ENCODE assay signal across 29 mouse cellular contexts in the genomic region with DNA sequence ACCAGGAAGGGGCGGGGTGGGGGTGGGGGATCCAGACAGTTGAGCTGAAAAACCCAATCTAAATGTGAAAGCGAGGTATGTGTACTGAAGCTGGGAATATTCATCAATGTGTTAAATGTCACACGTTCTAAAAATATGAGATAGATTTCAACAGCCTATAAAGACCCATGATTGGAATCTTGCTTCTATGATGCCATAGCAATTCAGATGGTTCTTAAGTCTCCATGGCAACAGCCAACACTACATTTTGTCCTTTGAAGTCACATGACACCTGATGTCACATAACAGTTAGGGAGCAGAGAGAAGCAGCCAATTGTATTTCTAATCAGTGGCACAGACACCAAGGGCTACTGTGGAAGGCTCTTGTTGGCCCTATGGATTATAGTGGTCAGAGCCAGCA.
A peak's percentile ranks its signal among the peaks of the same experiment; 100 is the strongest.
DNase-seq lines count a peak whose midpoint lies in the region; ATAC-seq lines count a peak whose summit lies in the region.
"Had no signal": no experiment of that assay in that cellular context is flagged by ENCODE, and none has a peak within 500 bp of the region (broad histone marks: within the 10 kb centered on the region; RNA-seq: fewer than 3 reads in every experiment).

No protein-coding gene starts in this region.

- no peaks in the 10 kb centered on the region for H3K27me3 ChIP-seq in forebrain, embryonic 13.5 days
- no peaks in the 10 kb centered on the region for H3K27me3 ChIP-seq in forebrain, embryonic 10.5 days (ENCODE audit: poor library complexity, severe bottlenecking)
- no peaks in the 10 kb centered on the region for H3K27me3 ChIP-seq in hindbrain, embryonic 15.5 days
- H3K27me3 ChIP-seq in hindbrain, embryonic 13.5 days: no peaks in the 10 kb centered on the region
- H3K27me3 ChIP-seq in midbrain, embryonic 13.5 days: no peaks in the 10 kb centered on the region
- H3K27me3 ChIP-seq: CH12.LX; heart, embryonic 13.5 days; limb, embryonic 15.5 days; liver, embryonic 13.5 days; neural tube, embryonic 12.5 days had no signal

- H3K27ac ChIP-seq in forebrain, embryonic 13.5 days: no peak overlapping the region
- H3K27ac ChIP-seq in forebrain, embryonic 10.5 days: no peak overlapping the region
- no peak overlapping the region for H3K27ac ChIP-seq in hindbrain, embryonic 15.5 days (replicated peaks)
- H3K27ac ChIP-seq in hindbrain, embryonic 13.5 days: no peak overlapping the region
- no peak overlapping the region for H3K27ac ChIP-seq in midbrain, embryonic 13.5 days
- H3K27ac ChIP-seq: gastrocnemius, adult 2 months; heart, embryonic 13.5 days; hindbrain, embryonic 10.5 days; limb, embryonic 10.5 days; limb, embryonic 15.5 days; liver, embryonic 13.5 days; macrophage; neural tube, embryonic 12.5 days had no signal

- ATAC-seq in forebrain, embryonic 13.5 days: peak; percentile 55; the same call in 1 of the 2 replicates
- ATAC-seq in hindbrain, embryonic 15.5 days (ENCODE audit: low FRiP score, low read depth): 0 out of 2 replicates have a peak, but pooled peaks have one; percentile 23
- no peak for ATAC-seq in hindbrain, embryonic 13.5 days (ENCODE audit: low FRiP score)
- ATAC-seq in midbrain, embryonic 13.5 days: peak; percentile 66; the same call in 1 of the 2 replicates
- no peak for ATAC-seq in monocyte, adult 5-6 weeks (replicated peaks; ENCODE audit: insufficient number of reproducible peaks, low FRiP score, low TSS enrichment, poor library complexity, severe bottlenecking)

- WGBS in forebrain, embryonic 13.5 days: 86% methylated on average over 3 of the region's 3 CpGs
- 88% methylated on average over 3 of the region's 3 CpGs for WGBS in forebrain, embryonic 10.5 days
- 70% methylated on average over 3 of the region's 3 CpGs for WGBS in hindbrain, embryonic 15.5 days
- 73% methylated on average over 3 of the region's 3 CpGs for WGBS in hindbrain, embryonic 13.5 days
- 78% methylated on average over 3 of the region's 3 CpGs for WGBS in midbrain, embryonic 13.5 days

- H3K4me3 ChIP-seq in forebrain, embryonic 13.5 days: no peak overlapping the region
- no peak overlapping the region for H3K4me3 ChIP-seq in forebrain, embryonic 10.5 days
- no peak overlapping the region for H3K4me3 ChIP-seq in hindbrain, embryonic 15.5 days
- H3K4me3 ChIP-seq in hindbrain, embryonic 13.5 days: no peak overlapping the region
- H3K4me3 ChIP-seq in midbrain, embryonic 13.5 days (replicated peaks): no peak overlapping the region
- H3K4me3 ChIP-seq: erythroblast, embryonic 14.5 days; gastrocnemius, adult 2 months; heart, embryonic 13.5 days; hindbrain, embryonic 10.5 days; limb, embryonic 10.5 days; limb, embryonic 15.5 days; liver, embryonic 13.5 days; myocyte; neural tube, embryonic 12.5 days had no signal

- H3K4me2 ChIP-seq in forebrain, embryonic 13.5 days: no peak overlapping the region
- no peak overlapping the region for H3K4me2 ChIP-seq in hindbrain, embryonic 15.5 days
- no peak overlapping the region for H3K4me2 ChIP-seq in hindbrain, embryonic 13.5 days
- H3K4me2 ChIP-seq in midbrain, embryonic 13.5 days (replicated peaks): no peak overlapping the region
- H3K4me2 ChIP-seq: heart, embryonic 13.5 days; limb, embryonic 15.5 days; liver, embryonic 13.5 days; neural tube, embryonic 12.5 days had no signal

- peaks cover 19% of the 10 kb centered on the region for H3K4me1 ChIP-seq in forebrain, embryonic 13.5 days
- peaks cover 20% of the 10 kb centered on the region for H3K4me1 ChIP-seq in forebrain, embryonic 10.5 days
- peaks cover 9% of the 10 kb centered on the region for H3K4me1 ChIP-seq in hindbrain, embryonic 15.5 days (replicated peaks)
- peaks cover 13% of the 10 kb centered on the region for H3K4me1 ChIP-seq in hindbrain, embryonic 13.5 days (replicated peaks)
- H3K4me1 ChIP-seq in midbrain, embryonic 13.5 days (replicated peaks): peaks cover 11% of the 10 kb centered on the region
- H3K4me1 ChIP-seq: heart, embryonic 13.5 days; limb, embryonic 10.5 days; limb, embryonic 15.5 days; liver, embryonic 13.5 days had no signal

- DNase-seq in forebrain, embryonic 10.5 days (ENCODE audit: extremely low spot score, low spot score): no peak
- peak; percentile 14 for DNase-seq in R1 (ENCODE audit: low read depth, low spot score)
- DNase-seq in right cerebral cortex, adult 2 months (ENCODE audit: low spot score in 2 of 2): no peak
- DNase-seq: adrenal gland, postnatal 10 days; cerebellum, adult 18-20 months; cerebellum, postnatal 10 days; gastrocnemius, adult 2 months; heart, postnatal 10 days; kidney, adult 11 months; kidney, postnatal 14 days; layer of hippocampus, adult 9-11 months; liver, embryonic 13.5 days; lung, adult 18-20 months; lung, postnatal 10 days; thymus, postnatal 14 days had no signal

- H3K36me3 ChIP-seq in forebrain, embryonic 13.5 days (ENCODE audit: poor library complexity, severe bottlenecking): no peaks in the 10 kb centered on the region
- H3K36me3 ChIP-seq in forebrain, embryonic 10.5 days (replicated peaks): no peaks in the 10 kb centered on the region
- no peaks in the 10 kb centered on the region for H3K36me3 ChIP-seq in hindbrain, embryonic 15.5 days
- H3K36me3 ChIP-seq in hindbrain, embryonic 13.5 days: no peaks in the 10 kb centered on the region
- H3K36me3 ChIP-seq in midbrain, embryonic 13.5 days: no peaks in the 10 kb centered on the region
- H3K36me3 ChIP-seq: heart, embryonic 13.5 days; hindbrain, embryonic 10.5 days; limb, embryonic 10.5 days; limb, embryonic 15.5 days; liver, embryonic 13.5 days; neural tube, embryonic 12.5 days had no signal

- no peak overlapping the region for H3K9ac ChIP-seq in forebrain, embryonic 13.5 days
- H3K9ac ChIP-seq in hindbrain, embryonic 15.5 days: no peak overlapping the region
- H3K9ac ChIP-seq in hindbrain, embryonic 13.5 days: no peak overlapping the region
- no peak overlapping the region for H3K9ac ChIP-seq in midbrain, embryonic 13.5 days (replicated peaks)
- H3K9ac ChIP-seq: heart, embryonic 13.5 days; limb, embryonic 15.5 days; liver, embryonic 13.5 days; neural tube, embryonic 12.5 days had no signal

- H3K9me3 ChIP-seq in forebrain, embryonic 13.5 days (replicated peaks): no peaks in the 10 kb centered on the region
- no peaks in the 10 kb centered on the region for H3K9me3 ChIP-seq in forebrain, embryonic 10.5 days
- H3K9me3 ChIP-seq in hindbrain, embryonic 15.5 days: no peaks in the 10 kb centered on the region
- H3K9me3 ChIP-seq in hindbrain, embryonic 13.5 days: no peaks in the 10 kb centered on the region
- no peaks in the 10 kb centered on the region for H3K9me3 ChIP-seq in midbrain, embryonic 13.5 days
- H3K9me3 ChIP-seq: heart, embryonic 13.5 days; hindbrain, embryonic 10.5 days; limb, embryonic 10.5 days; limb, embryonic 15.5 days; liver, embryonic 13.5 days; neural tube, embryonic 12.5 days had no signal

Comparison
In these comparisons a context has a peak if more than half of its experiments do, and no peak if none do; other contexts are left out.
1. ATAC-seq: peak in forebrain, embryonic 13.5 days (single experiment), hindbrain, embryonic 15.5 days (single experiment) and midbrain, embryonic 13.5 days (single experiment); none in hindbrain, embryonic 13.5 days (single experiment) and monocyte, adult 5-6 weeks (single experiment).